Mouse (Mus musculus) limb, embryonic 13.5 days (tissue): ENCODE measurements around the gene Sox1. TPM values are rescaled to one million over a fixed set of nuclear protein-coding genes. Genes with fewer than 3 reads are reported as not detected.

ENCODE experiments used
- ATAC-seq: fragments of 200-750 bp; cut with Nextera tagmentation; 2 replicates; pipeline ENCODE4 v1.8.0; 2017; ENCODE audit warnings: low read depth, moderate number of reproducible peaks, moderate TSS enrichment; ENCODE audit not compliant: low FRiP score
- H3K27ac ChIP-seq: fragments of 300-500 bp; sonication (generic); 2 replicates; pipeline ENCODE4 v1.5.1; 2015; ENCODE audit warnings: inconsistent platforms, mild to moderate bottlenecking, moderate library complexity
- H3K27me3 ChIP-seq: fragments of 300-500 bp; sonication (generic); 2 replicates; pipeline ENCODE4 v1.6.1; 2015; ENCODE audit warnings: mild to moderate bottlenecking, inconsistent platforms
- H3K36me3 ChIP-seq: fragments of 300-500 bp; sonication (generic); 2 replicates; pipeline ENCODE4 v1.6.1; 2015; ENCODE audit warnings: inconsistent platforms, mild to moderate bottlenecking, moderate library complexity
- H3K4me1 ChIP-seq: fragments of 300-500 bp; sonication (generic); 2 replicates; pipeline ENCODE4 v1.6.1; 2015; ENCODE audit warnings: inconsistent platforms
- H3K4me2 ChIP-seq: fragments of 300-500 bp; sonication (generic); replicated peaks from 2 replicates; pipeline ENCODE4 v1.6.1; 2015; ENCODE audit warnings: inconsistent platforms, mild to moderate bottlenecking, moderate library complexity
- H3K4me3 ChIP-seq: fragments of 300-500 bp; sonication (generic); 2 replicates; pipeline ENCODE4 v1.5.1; 2015; ENCODE audit warnings: moderate library complexity, mild to moderate bottlenecking, inconsistent platforms
- H3K9ac ChIP-seq: fragments of 300-500 bp; sonication (generic); 2 replicates; pipeline ENCODE4 v1.6.1; 2015; ENCODE audit warnings: mild to moderate bottlenecking, inconsistent platforms
- H3K9me3 ChIP-seq: fragments of 300-500 bp; sonication (generic); 2 replicates; pipeline ENCODE4 v1.6.1; 2016; ENCODE audit warnings: inconsistent platforms
- WGBS: fragments of 180-500 bp; shearing (Covaris S2); methylation state at CpG from one replicate; pipeline ENCODE4 v1.1.7; 2015; 5-methylcytosine and 5-hydroxymethylcytosine counted together
- polyA plus RNA-seq: library from polyadenylated mRNA; unstranded; fragments of >200 nt; fragmentation: Nextera tagmentation; extraction: Ambion mirVana; gene quantifications from 2 replicates; pipeline ENCODE4 v1.2.1, GENCODE M21; 2015

Gene Sox1
- polyA plus RNA-seq, 1 experiment from 2014 or later: not detected

DNA sequence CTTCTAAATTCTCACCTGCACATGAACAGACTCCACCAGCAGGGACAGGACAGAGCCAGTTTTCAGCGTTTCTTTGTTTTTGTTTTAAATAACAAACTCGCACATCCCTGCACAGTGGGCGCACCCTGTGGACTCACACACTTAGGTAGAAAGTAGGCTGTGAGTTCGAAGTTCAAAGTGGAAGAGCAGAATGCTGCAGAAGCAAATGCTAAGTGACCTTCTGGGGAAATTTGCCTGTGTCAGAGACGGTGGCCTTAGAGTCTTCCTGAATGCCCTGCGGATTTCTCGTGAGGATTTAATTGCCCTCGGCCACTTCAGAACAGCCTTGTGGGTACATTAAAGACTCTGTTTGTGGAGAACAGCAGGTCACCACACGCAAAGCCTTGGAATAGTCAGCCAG lies 7.6 kb downstream of the Sox1 start:
- no peak overlapping the region for H3K27ac ChIP-seq
- peaks cover 8% of the 10 kb centered on the region; the same call in 1 of the 2 replicates for H3K4me1 ChIP-seq
- 2% methylated on average over 9 of the region's 9 CpGs for WGBS
- H3K27me3 ChIP-seq: peaks cover 94% of the 10 kb centered on the region
- no peak overlapping the region for H3K4me3 ChIP-seq
- ATAC-seq: no peak
- no peak overlapping the region for H3K9ac ChIP-seq
- H3K36me3 ChIP-seq: no peaks in the 10 kb centered on the region
- no peak overlapping the region for H3K4me2 ChIP-seq
- no peaks in the 10 kb centered on the region for H3K9me3 ChIP-seq

- Histone ChIP-seq H3K4me3 (no peak overlapping the region), H3K9me3 (peaks cover 3% of the 10 kb centered on the region; the same call in 1 of the 2 replicates), H3K36me3 (no peaks in the 10 kb centered on the region), H3K4me2 (no peak overlapping the region), H3K9ac (no peak overlapping the region), H3K27me3 (peaks cover 88% of the 10 kb centered on the region), H3K27ac (no peak overlapping the region), H3K4me1 (no peaks in the 10 kb centered on the region)
- 19% methylated on average over 10 of the region's 10 CpGs for WGBS
- no peak for ATAC-seq
Measured at GRCm38 (mm10) chr8:12408020-12408419, 12.9 kb downstream of the Sox1 start.

GRCm38 (mm10) chr8:12409976-12410375 lies 14.9 kb downstream of the Sox1 start:
- H3K27ac ChIP-seq: no peak overlapping the region
- ATAC-seq: no peak
- H3K27me3 ChIP-seq: peaks cover 88% of the 10 kb centered on the region
- no peak overlapping the region for H3K4me2 ChIP-seq
- H3K36me3 ChIP-seq: no peaks in the 10 kb centered on the region
- peaks cover 3% of the 10 kb centered on the region; the same call in 1 of the 2 replicates for H3K9me3 ChIP-seq
- H3K4me3 ChIP-seq: no peak overlapping the region
- H3K9ac ChIP-seq: no peak overlapping the region
- no peaks in the 10 kb centered on the region for H3K4me1 ChIP-seq
- 49% methylated on average over 3 of the region's 3 CpGs for WGBS

DNA sequence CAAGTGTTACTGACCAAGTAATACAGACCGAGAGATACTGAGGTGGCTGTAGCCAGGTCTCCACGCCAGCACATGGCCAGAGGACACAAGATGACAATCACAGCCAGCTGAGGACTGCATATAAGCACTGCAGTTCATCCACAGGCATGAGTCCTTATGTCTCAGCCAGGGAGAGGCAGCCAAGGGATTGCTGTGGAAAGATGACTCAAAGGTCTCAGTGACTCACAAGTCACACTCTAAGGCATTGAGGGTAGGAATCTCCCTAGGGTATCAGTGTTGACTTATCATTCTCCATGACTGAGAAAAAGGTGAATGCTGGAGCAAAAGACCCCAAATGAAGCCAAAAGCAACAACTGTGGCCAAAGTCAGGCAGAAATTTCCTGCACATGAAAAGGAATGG lies 22.0 kb downstream of the Sox1 start:
- Histone ChIP-seq H3K27ac (no peak overlapping the region), H3K9ac (no peak overlapping the region), H3K4me1 (no peaks in the 10 kb centered on the region), H3K9me3 (no peaks in the 10 kb centered on the region), H3K4me2 (no peak overlapping the region), H3K4me3 (no peak overlapping the region), H3K27me3 (peaks cover 62% of the 10 kb centered on the region), H3K36me3 (no peaks in the 10 kb centered on the region)
- 88% methylated on average over 2 of the region's 2 CpGs for WGBS
- no peak for ATAC-seq

- Histone ChIP-seq H3K36me3 (no peaks in the 10 kb centered on the region), H3K4me3 (no peak overlapping the region), H3K27me3 (peaks cover 66% of the 10 kb centered on the region), H3K27ac (no peak overlapping the region), H3K9me3 (no peaks in the 10 kb centered on the region), H3K4me2 (no peak overlapping the region), H3K9ac (no peak overlapping the region), H3K4me1 (no peaks in the 10 kb centered on the region)
- WGBS: 72% methylated on average over 2 of the region's 2 CpGs
- ATAC-seq: no peak
Measured at GRCm38 (mm10) chr8:12420537-12420936, 25.4 kb downstream of the Sox1 start.

DNA sequence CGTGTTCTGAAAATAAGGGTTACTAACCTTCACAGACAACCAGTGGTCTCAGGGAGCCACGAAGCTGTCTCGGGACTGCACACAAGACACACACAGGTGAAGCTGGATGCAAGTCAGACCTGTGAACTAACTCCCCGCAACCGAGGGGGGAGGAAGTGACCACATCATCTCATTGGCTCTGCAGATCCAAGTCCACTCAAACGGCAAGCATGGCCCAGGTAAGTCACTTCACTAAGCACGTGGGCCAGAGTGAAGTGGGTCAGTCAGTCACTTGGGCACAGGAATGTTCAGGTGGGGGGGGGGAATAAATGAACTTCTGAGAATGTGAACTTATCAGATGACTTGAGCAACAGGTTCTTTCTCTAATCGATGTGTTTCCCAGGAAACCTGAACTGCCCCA lies 30.8 kb downstream of the Sox1 start:
- Histone ChIP-seq H3K4me1 (peaks cover 26% of the 10 kb centered on the region), H3K4me3 (no peak overlapping the region), H3K36me3 (no peaks in the 10 kb centered on the region), H3K9me3 (no peaks in the 10 kb centered on the region), H3K27me3 (peaks cover 86% of the 10 kb centered on the region), H3K27ac (no peak overlapping the region), H3K9ac (no peak overlapping the region), H3K4me2 (no peak overlapping the region)
- ATAC-seq: no peak
- whole genome bisulfite sequencing: 84% methylated on average over 8 of the region's 8 CpGs

DNA sequence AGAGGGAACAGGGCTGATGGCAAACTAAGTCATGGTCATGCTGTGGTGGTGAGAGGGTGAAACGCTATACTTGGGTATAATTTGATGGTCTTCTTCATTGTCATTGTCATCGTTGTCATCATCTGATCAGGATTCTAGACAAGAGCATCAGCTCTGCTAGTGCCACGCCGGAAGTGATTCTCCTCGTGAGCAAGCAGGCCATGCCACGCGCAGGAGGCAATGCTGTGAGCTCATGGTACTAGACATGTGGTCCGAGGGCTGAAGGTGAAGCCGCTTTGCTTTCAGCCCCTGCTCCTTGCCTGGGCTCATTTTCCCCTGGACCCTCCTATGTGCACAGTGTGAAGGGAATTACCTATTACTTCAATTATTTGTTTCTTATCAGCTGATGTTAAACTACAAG lies 32.3 kb downstream of the Sox1 start:
- H3K27ac ChIP-seq: no peak overlapping the region
- no peak overlapping the region for H3K9ac ChIP-seq
- no peaks in the 10 kb centered on the region for H3K9me3 ChIP-seq
- H3K4me1 ChIP-seq: peaks cover 32% of the 10 kb centered on the region
- no peaks in the 10 kb centered on the region for H3K36me3 ChIP-seq
- no peak overlapping the region for H3K4me3 ChIP-seq
- no peak for ATAC-seq
- H3K27me3 ChIP-seq: peaks cover 99% of the 10 kb centered on the region
- 83% methylated on average over 9 of the region's 9 CpGs for WGBS
- H3K4me2 ChIP-seq: no peak overlapping the region

GRCm38 (mm10) chr8:12427886-12428799 lies 33.0 kb downstream of the Sox1 start:
- H3K4me2 ChIP-seq: peak overlapping the region; percentile 31

GRCm38 (mm10) chr8:12428931-12429330 lies 33.8 kb downstream of the Sox1 start:
- Histone ChIP-seq H3K36me3 (no peaks in the 10 kb centered on the region), H3K9ac (no peak overlapping the region), H3K27me3 (peaks cover 99% of the 10 kb centered on the region), H3K27ac (no peak overlapping the region), H3K4me3 (no peak overlapping the region), H3K4me2 (peak overlapping the region; percentile 31), H3K4me1 (peaks cover 32% of the 10 kb centered on the region), H3K9me3 (no peaks in the 10 kb centered on the region)
- WGBS: 13% methylated on average over 5 of the region's 5 CpGs
- no peak for ATAC-seq

More at GRCm38 (mm10) chr8:12427886-12428799, 33.0 kb downstream of the Sox1 start:
- peaks cover 99% of the 10 kb centered on the region for H3K27me3 ChIP-seq
- 21% methylated on average over 26 of the region's 26 CpGs for WGBS
- peaks cover 32% of the 10 kb centered on the region for H3K4me1 ChIP-seq
- no peak overlapping the region; the same call in 1 of the 2 replicates for H3K4me3 ChIP-seq
- no peaks in the 10 kb centered on the region for H3K9me3 ChIP-seq
- ATAC-seq: no peak
- no peaks in the 10 kb centered on the region for H3K36me3 ChIP-seq
- no peak overlapping the region for H3K27ac ChIP-seq
- H3K9ac ChIP-seq: no peak overlapping the region

DNA sequence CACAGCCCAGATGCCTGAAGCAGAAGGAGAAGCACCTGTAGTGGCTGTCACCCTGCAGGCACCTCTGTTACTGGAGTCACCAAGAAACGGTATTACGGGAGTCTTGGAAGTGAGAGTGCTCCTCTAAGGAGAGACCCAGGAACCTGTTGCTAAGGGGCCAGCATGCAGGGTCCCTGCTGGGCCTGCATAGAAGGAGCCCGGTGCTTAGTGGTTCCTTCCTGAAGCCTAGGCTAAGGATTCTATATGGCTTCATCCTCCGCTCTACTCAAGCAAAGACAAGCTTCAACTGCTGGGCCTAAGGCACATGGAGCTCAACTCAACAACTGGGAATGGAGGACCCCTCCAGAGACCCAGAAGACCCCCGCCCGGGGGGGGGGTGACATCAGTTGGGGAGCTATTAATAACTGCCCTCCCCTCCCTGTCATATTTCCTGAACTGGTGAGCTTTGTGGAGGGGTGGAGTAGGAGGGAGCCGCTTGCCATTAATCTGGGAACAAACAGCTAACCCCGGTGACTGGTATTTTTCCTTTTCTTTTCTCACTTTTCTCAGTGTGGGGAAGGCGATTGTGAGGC lies 34.6 kb downstream of the Sox1 start:
- Histone ChIP-seq H3K4me2 (peak overlapping the region; percentile 51; the same call in 1 of the 2 replicates), H3K9ac (no peak overlapping the region), H3K36me3 (no peaks in the 10 kb centered on the region), H3K27me3 (peaks cover 99% of the 10 kb centered on the region), H3K27ac (no peak overlapping the region), H3K9me3 (no peaks in the 10 kb centered on the region), H3K4me1 (peaks cover 32% of the 10 kb centered on the region), H3K4me3 (no peak overlapping the region)
- ATAC-seq: no peak
- 13% methylated on average over 9 of the region's 9 CpGs for WGBS

DNA sequence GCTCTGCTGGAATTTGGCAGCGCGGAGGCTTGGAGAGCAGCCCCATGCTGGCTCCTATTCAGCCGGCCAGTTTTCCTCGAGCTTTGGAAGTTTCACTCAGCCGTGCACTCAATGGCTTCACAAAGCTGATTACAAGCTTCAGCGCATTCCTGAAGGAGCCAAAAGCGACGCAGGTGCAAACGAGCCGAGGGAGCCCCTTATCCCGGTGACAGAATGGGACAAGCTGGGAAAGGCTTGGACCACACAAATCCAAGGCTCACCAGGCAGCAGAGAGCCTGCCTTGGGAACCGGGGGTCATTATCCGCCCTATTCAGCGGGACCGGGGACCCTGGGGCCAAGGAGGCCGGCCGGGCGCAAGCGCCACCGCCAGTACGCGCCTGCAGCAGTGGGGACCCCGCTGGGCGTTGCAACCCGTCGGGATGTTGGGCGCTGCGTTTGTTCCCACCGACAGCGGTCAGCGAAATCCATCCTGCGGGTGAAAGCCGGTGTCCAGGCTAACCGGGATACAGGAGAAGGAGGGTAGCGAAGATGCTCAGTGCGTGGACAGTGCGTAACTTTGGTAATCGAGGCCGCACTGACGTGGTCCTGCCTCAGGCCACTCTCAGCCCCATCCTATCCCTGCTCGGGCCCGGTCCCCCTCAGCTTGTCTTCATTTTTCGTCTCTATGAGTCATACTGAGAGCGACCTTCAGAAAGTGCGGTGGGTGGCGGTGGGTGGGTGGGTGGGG lies 35.2 kb downstream of the Sox1 start:
- H3K9me3 ChIP-seq: no peaks in the 10 kb centered on the region
- H3K36me3 ChIP-seq: no peaks in the 10 kb centered on the region
- ATAC-seq: no peak
- WGBS: 1% methylated on average over 46 of the region's 46 CpGs
- peaks cover 99% of the 10 kb centered on the region for H3K27me3 ChIP-seq
- peaks cover 32% of the 10 kb centered on the region for H3K4me1 ChIP-seq
- peak overlapping the region; percentile 22 for H3K4me3 ChIP-seq
- H3K4me2 ChIP-seq: peak overlapping the region; percentile 51
- no peak overlapping the region for H3K27ac ChIP-seq
- H3K9ac ChIP-seq: peak overlapping the region; percentile 39
